Mouse (Mus musculus): ENCODE results near the gene Parp16. TPM values are rescaled to one million over a fixed set of nuclear protein-coding genes. Genes with fewer than 3 reads are reported as not detected.

Parp16 gene
- polyA plus RNA-seq (2012; rRNA removed), result 13.5 and 16.8 TPM in 2 replicates

GRCm38 (mm10) chr9:65195053-65195452 lies at the start of gene Parp16:
Parp16 (plus strand) TSS chr9:65195353.

GRCm38 (mm10) chr9:65264959-65265358 lies 69.8 kb downstream of the Parp16 start, which contains the start of gene Cilp:
Cilp (plus strand) TSS chr9:65265180.

Other genes starting within 250 kb of the Parp16 start
- not detected in 2 replicates for gene Slc24a1, start 243.7 kb upstream of the Parp16 start, polyA plus RNA-seq (2012; rRNA removed)
- gene Ints14, start 234.4 kb upstream of the Parp16 start, polyA plus RNA-seq (2012; rRNA removed), result 9.6 and 9.7 TPM in 2 replicates
- 28.7 and 30.7 TPM in 2 replicates for gene Hacd3, start 173.7 kb upstream of the Parp16 start, polyA plus RNA-seq (2012; rRNA removed)
- gene Dpp8, start 162.9 kb upstream of the Parp16 start, polyA plus RNA-seq (2012; rRNA removed), result 43.3 and 45.3 TPM in 2 replicates
- gene Igdcc4, start 93.9 kb upstream of the Parp16 start, polyA plus RNA-seq (2012; rRNA removed), result 23.3 and 25.4 TPM in 2 replicates
- gene Igdcc3, start 54.2 kb upstream of the Parp16 start, polyA plus RNA-seq (2012; rRNA removed), result 0.14 and 0.19 TPM in 2 replicates
- 8.3 and 10.1 TPM in 2 replicates for gene Cilp, start 69.8 kb downstream of the Parp16 start, polyA plus RNA-seq (2012; rRNA removed)
- gene Clpx, start 98.9 kb downstream of the Parp16 start, polyA plus RNA-seq (2012; rRNA removed), result 7.6 and 10.6 TPM in 2 replicates
- gene Pdcd7, start 150.8 kb downstream of the Parp16 start, polyA plus RNA-seq (2012; rRNA removed), result 11.4 and 14.9 TPM in 2 replicates
- 0.31 and 0.57 TPM in 2 replicates for gene Ubap1l, start 165.7 kb downstream of the Parp16 start, polyA plus RNA-seq (2012; rRNA removed)
- 1.3 and 2.0 TPM in 2 replicates for gene Kbtbd13, start 196.3 kb downstream of the Parp16 start, polyA plus RNA-seq (2012; rRNA removed)
- 6.4 and 8.7 TPM in 2 replicates for gene Rasl12, start 203.2 kb downstream of the Parp16 start, polyA plus RNA-seq (2012; rRNA removed)
- gene Slc51b, start 227.6 kb downstream of the Parp16 start, polyA plus RNA-seq (2012; rRNA removed), result 2.3 and 2.7 TPM in 2 replicates
- gene Mtfmt, start 240.4 kb downstream of the Parp16 start, polyA plus RNA-seq (2012; rRNA removed), result 8.4 and 10.7 TPM in 2 replicates